Mouse (Mus musculus) CH12.LX (cell line): ENCODE measurements around the gene Tmem238l.

Source experiments
- CTCF ChIP-seq, 2 experiments: IDR thresholded peaks in 1 of 2; conservative IDR thresholded peaks in 1 of 2; 2 replicates each; pipeline ENCODE4 v1.5.1; 2011 to 2012; ENCODE audit warnings: low read depth in 2 of 2, low read length in 2 of 2, improper control_type of control experiment in 1 of 2, inconsistent platforms in 1 of 2, mild to moderate bottlenecking in 1 of 2, moderate library complexity in 1 of 2
- JUN ChIP-seq: IDR thresholded peaks from 2 replicates; pipeline ENCODE4 v1.6.1; 2011; ENCODE audit warnings: low read depth, mild to moderate bottlenecking, low read length, improper control_type of control experiment, moderate library complexity; ENCODE audit not compliant: insufficient read depth
- USF1 ChIP-seq: IDR thresholded peaks from 2 replicates; pipeline ENCODE4 v1.6.1; 2014; ENCODE audit warnings: low read depth, mild to moderate bottlenecking, inconsistent platforms, low read length, improper control_type of control experiment
- ZNF384 ChIP-seq: IDR thresholded peaks from 2 replicates; pipeline ENCODE4 v1.6.1; 2012; ENCODE audit warnings: low read depth, low read length, improper control_type of control experiment, inconsistent platforms

DNA sequence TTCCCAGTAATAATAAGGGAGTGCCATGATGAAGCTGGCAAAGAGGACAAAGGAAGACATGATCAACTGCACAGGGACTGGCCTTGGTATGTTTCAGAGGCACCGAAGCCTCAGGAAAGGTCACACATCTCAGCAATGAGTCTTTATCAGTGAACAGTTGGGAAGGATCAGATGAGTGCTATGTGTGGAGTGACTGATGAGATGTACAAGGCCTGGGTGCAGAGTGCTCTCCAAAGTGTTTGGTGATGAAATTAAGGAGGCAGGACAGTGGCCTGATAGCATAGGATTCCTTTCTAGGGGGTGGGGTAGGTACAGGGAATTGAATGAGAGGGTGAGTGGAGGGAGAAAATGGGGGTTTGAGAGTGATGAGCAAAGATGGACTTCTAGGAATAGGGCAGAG is 7.0 kb downstream of the Tmem238l start:
- TF ChIP-seq JUN (no peak), CTCF (conservative IDR thresholded peaks at IDR 0.05 in 1 of 2, IDR thresholded peaks at IDR 0.05 in 1 of 2; ENCODE audit: low read depth in 2 of 2, low read length in 2 of 2) (no peak), ZNF384 (no peak), USF1 (no peak)
